Mouse (Mus musculus) gastrocnemius, postnatal 4 days (tissue): ENCODE results near the gene Npr3. TPM values are rescaled to one million over a fixed set of nuclear protein-coding genes. Genes with fewer than 3 reads are reported as not detected.

Source experiments
- DNase-seq, 2 experiments: peaks; one replicate each; pipeline ENCODE4 v3.0.0; 2021 to 2022; ENCODE audit warnings: low spot score in 2 of 2, mixed read lengths in 2 of 2
- long read RNA-seq, 2 experiments: library from polyadenylated mRNA; stranded (forward); transcript quantifications; one replicate each; pipeline ENCODE4 v2.0.0; 2021
- total RNA-seq, 2 experiments: library from RNA; stranded (reverse); gene quantifications; 2 replicates each; pipeline ENCODE4 v1.2.3; 2021

Npr3 gene
- total RNA-seq = 10 to 100 TPM; 11.8 to 14.3 TPM
- long read RNA-seq, experiment 1, full-length matches to known transcripts = 4 of 12 reads
- long read RNA-seq, experiment 1, partial matches to known transcripts = 2 of 12 reads
- long read RNA-seq, experiment 1, other reads (novel, unspliced or antisense) = 6 of 12 reads
- long read RNA-seq, experiment 2, full-length matches to known transcripts = 3 of 10 reads
- long read RNA-seq, experiment 2, partial matches to known transcripts = 2 of 10 reads
- long read RNA-seq, experiment 2, other reads (novel, unspliced or antisense) = 5 of 10 reads

GRCm38 (mm10) chr15:11906571-11907531 lies at the start of gene Npr3:
Gene Npr3, minus strand, starts transcription at chr15:11907287.
- peak in 1 of 2 experiments; percentile 61 for DNase-seq

- no peak for DNase-seq
Observed at GRCm38 (mm10) chr15:11956129-11956528, 49.0 kb upstream of the Npr3 start.

GRCm38 (mm10) chr15:11954190-11954589 lies 47.1 kb upstream of the Npr3 start:
- no peak for DNase-seq

- DNase-seq = no peak
Observed at GRCm38 (mm10) chr15:11952159-11952558, 45.1 kb upstream of the Npr3 start.

GRCm38 (mm10) chr15:11951181-11951580 lies 44.1 kb upstream of the Npr3 start:
- DNase-seq = no peak

GRCm38 (mm10) chr15:11950144-11950543 lies 43.1 kb upstream of the Npr3 start:
- DNase-seq = no peak

GRCm38 (mm10) chr15:11949490-11949889 lies 42.4 kb upstream of the Npr3 start:
- no peak for DNase-seq

GRCm38 (mm10) chr15:11940855-11941254 lies 33.8 kb upstream of the Npr3 start:
- no peak for DNase-seq

GRCm38 (mm10) chr15:11927742-11928141 lies 20.7 kb upstream of the Npr3 start:
- no peak for DNase-seq

GRCm38 (mm10) chr15:11914101-11914500 lies 7.0 kb upstream of the Npr3 start:
- DNase-seq = no peak

- no peak for DNase-seq
Observed at GRCm38 (mm10) chr15:11909875-11910274, 2.8 kb upstream of the Npr3 start.

- peak in 1 of 2 experiments; percentile 12 for DNase-seq
Observed at GRCm38 (mm10) chr15:11908166-11908565, 1.1 kb upstream of the Npr3 start.

- peak in 1 of 2 experiments; percentile 50 for DNase-seq
Observed at GRCm38 (mm10) chr15:11906021-11906570, 991 bp downstream of the Npr3 start.

- DNase-seq = peak in 1 of 2 experiments; percentile 48
Observed at GRCm38 (mm10) chr15:11904848-11905672, 2.0 kb downstream of the Npr3 start.

GRCm38 (mm10) chr15:11904043-11904847 lies 2.8 kb downstream of the Npr3 start:
- no peak for DNase-seq

GRCm38 (mm10) chr15:11903196-11904042 lies 3.7 kb downstream of the Npr3 start:
- DNase-seq = no peak

- no peak for DNase-seq
Observed at GRCm38 (mm10) chr15:11897617-11898016, 9.5 kb downstream of the Npr3 start.

GRCm38 (mm10) chr15:11897162-11897561 lies 9.9 kb downstream of the Npr3 start:
- DNase-seq = no peak

- DNase-seq = no peak
Observed at GRCm38 (mm10) chr15:11893969-11894368, 13.1 kb downstream of the Npr3 start.
